Mouse (Mus musculus): Measurements from ENCODE around the gene Olfr519.

Olfr519 gene

DNA sequence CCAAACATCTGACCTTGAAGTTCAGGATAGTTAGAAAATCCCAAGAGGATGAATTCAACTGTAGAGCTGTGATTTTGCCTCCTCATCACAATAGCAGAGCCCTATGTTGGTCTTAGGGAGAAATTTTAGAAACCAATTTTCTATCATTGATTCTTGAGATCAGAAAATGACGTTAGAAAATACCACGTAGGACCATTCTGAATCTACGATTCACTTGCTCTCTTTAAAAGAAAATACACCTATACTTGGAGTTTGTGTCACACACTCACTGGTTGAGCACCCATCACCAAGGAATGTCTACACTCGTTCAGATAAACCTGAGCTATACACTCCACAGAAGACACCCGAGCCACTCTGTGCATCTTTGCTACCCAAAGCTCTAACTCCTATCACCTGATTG, at the start of gene Olfr519:
Gene Olfr519 (minus strand): TSS at position 101 of the 400 bp plus-strand sequence.
- DNase-seq (ENCODE audit: low read depth, low spot score), result no peak

DNA sequence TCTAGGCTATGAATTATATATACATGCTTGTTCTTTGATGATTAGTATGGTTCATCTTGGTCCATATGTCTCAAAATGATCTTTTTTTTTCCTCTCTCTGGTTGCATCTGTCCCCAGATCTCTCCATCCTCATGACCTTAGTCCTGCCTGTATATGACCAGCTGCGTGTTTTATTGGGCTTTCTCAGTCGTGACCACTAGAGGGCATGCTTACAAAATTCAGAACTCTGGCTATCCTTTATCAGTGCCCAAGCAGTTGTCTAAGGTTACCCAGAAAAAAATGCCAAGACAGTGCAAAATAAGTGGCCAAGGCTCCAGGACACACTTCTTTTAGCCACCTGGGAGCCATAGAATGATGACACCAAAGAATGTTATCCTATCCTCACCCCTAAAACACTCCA, 49.8 kb upstream of the Olfr519 start:
- DNase-seq (ENCODE audit: low read depth, low spot score), result no peak

DNA sequence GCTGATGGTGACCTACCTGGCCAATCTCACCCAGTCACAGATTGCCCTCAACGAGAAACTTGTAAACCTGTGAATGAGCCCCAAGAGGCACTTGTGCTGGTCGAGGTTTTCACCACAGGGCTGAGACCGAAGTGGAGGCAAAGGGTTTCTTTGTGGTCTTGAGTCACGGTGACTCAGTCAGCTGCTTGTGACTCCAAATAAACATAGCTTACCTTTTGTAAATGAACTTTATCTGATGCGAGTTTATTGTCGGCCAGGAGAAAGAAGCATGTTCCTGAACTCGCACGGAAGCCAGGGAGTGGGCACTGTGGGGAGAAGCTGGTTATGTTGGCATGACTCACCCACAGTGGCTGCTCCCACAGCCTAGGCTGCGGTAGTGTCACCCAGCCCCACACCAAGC, 47.2 kb upstream of the Olfr519 start:
- DNase-seq (ENCODE audit: low read depth, low spot score), result no peak

DNA sequence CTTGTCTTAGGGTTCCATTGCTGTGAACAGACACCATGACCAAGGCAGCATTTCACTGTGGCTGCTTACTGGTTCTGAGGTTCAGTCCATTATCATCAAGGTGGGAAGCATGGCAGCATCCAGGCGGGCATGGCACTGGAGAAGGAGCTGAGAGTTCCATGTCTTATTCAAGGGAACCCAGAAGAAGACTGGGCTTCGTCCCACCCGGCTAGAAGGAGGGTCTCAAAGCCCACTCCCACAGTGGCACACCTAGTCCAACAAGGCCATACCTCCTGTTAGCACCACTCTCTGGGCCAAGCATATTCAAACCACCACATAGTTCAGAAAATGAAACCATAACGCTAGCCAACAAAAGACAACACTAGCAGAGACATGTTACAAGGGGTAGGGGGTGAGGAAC, 42.4 kb upstream of the Olfr519 start:
- no peak for DNase-seq (ENCODE audit: low read depth, low spot score)

DNA sequence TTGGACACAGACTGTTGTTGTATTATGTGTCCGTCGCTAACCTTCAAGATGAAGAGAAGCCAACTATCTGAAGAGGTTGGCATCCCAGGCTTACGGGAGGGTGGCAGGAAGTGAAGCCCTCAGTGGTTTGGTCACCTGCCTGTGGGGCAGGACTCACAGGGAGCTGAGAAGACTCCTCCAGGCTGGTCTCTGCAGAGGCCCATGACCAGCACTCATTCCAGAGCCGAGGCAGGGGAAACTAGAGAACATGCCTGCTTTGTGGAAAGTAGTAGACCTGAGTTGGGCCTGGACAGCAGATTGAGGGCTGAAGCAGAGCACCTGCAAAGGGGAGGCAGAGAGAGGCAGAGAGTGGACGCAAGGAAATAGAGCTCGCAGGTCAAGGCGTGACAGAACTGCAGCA, 41.2 kb upstream of the Olfr519 start:
- no peak for DNase-seq (ENCODE audit: low read depth, low spot score)

DNA sequence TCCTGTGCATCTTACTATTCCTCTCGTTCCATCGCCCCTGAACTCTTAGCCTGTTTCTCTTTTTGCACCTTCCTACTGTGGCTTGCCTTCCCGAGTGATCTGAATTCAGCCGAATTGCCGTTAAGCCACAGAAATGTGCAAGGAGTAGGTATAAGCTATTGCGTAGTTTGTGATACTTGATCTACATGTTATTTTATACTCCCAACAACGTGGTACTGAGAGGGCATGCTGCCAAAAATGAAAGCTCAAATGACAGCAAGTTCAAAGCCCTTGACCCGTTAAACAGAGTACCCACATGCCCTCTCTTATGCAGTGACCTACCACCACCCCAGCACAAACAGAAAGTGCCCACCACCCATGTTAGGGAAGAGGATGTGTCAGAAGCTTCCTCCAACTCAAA, 40.6 kb upstream of the Olfr519 start:
- DNase-seq (ENCODE audit: low read depth, low spot score), result no peak

DNA sequence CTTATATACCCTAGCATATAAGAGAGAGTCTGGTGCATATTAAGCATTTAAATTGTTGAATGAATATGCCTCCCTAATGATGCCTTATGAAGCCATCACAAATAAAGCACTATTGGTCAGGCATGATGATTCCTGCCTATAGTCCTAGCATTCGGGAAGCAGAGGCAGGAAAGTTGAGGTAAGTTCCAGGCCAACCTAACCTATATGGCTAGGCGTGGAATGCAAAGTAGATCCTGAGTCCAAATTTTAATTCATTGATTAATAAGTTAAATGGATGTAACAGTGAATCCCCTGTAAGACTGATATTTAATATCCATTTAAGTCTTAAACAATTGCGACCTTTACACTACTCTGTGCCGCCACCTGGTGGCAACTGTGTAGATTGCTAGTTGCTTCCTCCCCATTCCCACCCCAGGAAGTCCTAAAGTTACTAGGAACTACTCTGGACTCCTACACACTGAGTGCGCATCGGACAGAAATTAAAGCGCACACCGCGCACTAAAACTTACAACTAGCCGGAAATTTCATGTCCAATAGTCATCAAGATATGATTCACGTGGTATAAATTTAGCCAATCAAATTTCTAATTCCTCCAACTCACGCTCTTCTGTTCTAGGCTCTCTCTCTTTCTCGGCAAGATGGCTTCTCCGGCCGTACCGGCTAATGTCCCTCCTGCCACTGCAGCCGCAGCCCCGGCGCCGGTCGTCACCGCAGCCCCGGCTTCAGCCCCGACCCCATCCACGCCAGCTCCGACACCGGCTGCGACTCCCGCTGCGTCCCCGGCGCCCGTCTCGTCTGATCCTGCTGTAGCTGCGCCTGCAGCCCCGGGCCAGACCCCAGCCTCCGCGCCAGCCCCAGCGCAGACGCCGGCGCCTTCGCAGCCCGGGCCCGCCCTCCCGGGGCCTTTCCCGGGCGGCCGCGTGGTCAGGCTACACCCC, 39.8 kb upstream of the Olfr519 start, which contains the start of gene Eif3f:
Gene Eif3f (plus strand): TSS at position 624 of the 938 bp plus-strand sequence.
- peak; percentile 96 for DNase-seq (ENCODE audit: low read depth, low spot score)

DNA sequence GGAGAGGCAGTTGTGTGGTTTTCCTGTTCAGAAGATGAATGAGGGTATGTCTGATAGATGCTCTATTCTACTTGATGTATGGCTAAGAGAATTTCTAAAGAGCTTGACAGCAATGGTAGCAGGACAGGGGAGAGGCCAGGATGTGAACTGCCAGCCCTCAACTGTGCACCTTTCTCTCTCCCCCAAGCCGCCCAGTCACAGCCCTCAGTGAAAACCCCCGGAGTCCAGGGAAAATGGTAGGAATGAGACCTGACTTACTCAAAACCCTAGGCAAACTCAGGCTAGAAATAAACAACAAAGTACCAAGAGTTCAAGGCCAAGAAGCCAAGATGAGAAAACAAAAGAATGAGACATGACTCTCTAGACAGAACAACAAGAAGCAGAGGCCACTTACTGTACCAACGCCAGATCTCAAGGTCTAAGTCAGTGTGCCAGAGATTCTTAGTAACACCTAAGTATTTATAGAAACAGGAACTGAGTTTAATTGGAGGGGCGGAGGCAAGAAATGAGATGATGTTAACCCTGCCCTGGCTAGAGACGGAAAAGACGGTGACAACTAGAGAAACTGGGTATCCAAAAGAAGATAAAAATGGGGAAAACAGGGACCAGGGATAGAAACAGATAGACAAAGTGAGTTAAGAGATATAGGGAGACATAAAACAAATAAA, 35.6 kb upstream of the Olfr519 start, which contains the start of gene Nlrp10:
Gene Nlrp10 (minus strand): TSS at position 453 of the 668 bp plus-strand sequence.
- no peak for DNase-seq (ENCODE audit: low read depth, low spot score)

DNA sequence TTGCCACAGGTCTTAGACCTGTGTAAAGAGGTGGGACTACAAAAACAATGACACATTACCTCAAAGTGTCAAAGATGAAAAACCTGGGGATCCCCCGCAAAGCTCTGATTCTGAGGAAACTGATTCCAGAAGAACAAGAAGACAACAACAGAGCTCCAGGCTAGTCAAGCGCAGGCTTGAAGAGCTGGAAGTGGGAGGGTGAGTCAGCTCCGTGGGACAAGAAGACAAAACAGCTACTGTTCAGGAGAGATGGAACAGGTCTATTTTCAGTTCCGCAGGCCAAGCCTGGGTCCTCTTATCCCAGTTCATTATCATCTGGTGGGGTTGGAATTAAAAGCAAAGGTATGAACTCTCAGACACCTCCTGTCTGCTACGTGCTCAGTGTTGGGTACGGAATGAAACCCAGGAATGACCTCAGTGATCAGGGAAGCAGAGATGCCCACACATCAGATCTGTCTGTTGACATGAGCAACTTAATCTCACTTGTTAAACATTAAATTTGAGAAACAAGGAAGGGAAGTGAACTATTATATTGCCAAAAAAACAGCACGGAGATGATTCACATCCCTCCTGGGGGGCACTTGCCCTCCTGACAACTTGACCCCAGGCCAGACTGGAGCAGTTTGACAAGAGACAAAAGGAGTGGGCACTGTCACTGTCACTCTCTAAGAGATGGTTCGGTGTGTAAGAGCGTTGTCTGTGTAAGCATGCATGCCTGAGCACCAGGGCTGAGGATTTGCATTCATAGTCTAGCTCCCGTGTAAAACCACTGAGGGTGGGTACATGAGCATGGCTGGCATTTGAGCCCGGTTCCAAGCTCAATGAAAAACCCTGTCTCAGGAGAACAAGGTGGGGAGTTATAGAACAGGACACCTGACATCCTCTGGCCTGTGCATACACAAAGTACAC, 34.3 kb upstream of the Olfr519 start:
- DNase-seq (ENCODE audit: low read depth, low spot score), result no peak

DNA sequence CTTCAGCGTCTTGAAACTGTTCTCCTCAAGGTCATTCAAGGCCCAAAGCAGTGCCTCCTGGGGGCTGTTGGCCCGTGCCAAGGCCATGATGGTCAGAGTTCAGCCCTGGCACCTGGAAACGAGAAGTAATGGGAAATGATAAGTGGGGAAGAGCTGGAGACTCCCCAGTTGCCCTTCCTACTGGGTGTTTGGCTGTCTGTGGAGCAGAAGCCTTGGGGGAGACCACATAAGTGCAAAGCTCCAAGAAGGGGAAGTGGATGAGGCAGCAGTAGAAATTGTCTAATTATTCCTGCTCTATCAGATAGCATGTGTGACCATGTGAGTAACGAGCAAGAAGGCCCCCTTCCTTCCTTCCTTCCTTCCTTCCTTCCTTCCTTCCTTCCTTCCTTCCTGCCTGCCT, 32.8 kb upstream of the Olfr519 start:
- DNase-seq (ENCODE audit: low read depth, low spot score), result no peak

DNA sequence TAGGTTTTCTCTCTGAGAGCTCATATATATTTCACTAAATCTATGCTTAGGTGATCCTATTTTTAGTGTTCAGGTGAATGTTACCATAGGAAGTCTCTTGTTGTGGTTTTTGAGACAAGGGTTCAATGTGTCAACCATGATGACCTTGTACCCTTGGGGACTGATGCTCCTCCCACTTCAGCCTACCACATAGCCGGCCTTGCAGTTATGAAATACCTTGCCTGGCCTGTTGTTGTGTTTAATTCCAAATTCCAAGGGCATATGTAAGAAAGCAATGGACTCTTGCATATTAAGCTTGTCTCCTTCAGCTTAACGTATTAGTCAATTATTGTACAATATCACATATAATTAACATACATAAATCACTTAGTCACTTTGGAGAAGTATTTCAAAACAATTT, 9.7 kb upstream of the Olfr519 start:
- no peak for DNase-seq (ENCODE audit: low read depth, low spot score)

DNA sequence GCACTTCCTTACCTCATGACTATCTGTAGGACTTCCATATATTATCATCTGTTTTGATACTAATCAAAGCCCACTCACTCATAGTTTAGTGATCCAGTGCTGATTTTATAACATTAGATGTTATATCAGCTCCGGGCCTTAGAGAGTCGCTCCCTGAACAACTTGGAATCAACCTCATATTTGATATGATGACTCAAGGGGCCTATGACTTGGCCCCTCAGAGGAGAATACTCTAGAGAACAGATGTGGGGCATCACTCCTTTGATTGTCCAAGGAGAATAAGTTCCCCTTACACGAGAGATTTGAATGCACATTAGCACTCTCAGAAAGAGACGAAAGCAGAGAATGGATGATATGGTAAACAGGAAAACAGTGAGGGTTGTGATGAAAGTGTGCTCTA, 9.3 kb downstream of the Olfr519 start, which contains the start of gene Olfr518:
Gene Olfr518 (minus strand): TSS at position 101 of the 400 bp plus-strand sequence.
- DNase-seq (ENCODE audit: low read depth, low spot score), result no peak

DNA sequence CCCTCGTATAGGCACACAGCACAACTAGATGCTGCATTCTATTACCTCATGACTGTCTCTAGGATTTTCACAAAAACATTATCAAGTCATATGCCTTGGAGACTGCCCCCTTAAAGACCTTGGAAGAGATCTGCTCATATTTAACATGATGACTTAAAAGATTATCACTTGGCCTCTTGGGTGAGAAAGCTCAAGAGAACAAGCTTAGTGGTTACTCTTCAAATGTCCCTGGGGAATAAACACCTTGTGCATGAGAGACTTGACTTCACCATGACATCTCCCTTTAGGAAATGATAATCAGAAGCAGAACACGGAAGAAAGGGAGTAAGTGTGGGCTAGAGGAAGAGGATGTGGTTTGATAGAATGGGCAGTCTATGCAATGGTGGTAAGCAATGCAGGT, 21.9 kb downstream of the Olfr519 start, which contains the start of gene Olfr517:
Gene Olfr517 (minus strand): TSS at position 101 of the 400 bp plus-strand sequence.
- no peak for DNase-seq (ENCODE audit: low read depth, low spot score)

DNA sequence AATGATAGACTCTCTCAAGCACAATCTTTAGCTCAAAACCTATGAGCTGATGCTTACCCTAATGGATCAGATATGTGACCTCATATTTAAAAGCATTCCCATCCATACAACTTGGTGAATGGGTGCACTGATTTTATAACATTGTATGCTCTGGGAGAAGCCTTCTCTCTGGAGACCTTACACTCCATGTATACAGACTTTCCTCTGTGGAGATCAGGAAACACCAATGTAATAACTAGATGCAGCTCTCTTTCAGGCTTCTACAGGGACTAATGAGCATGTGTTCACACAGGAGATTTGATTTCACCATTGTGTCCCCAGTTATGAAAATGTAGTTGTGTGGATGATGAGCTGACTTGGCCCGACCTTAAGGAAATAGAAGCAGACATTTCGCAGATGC, 43.8 kb downstream of the Olfr519 start, which contains the start of gene Olfr516:
Gene Olfr516 (minus strand): TSS at position 101 of the 400 bp plus-strand sequence.
- DNase-seq (ENCODE audit: low read depth, low spot score), result no peak
